Mouse (Mus musculus): ENCODE data around the gene Fbxl4.

Gene Fbxl4

GRCm38 (mm10) chr4:22476967-22477710 is 119.8 kb downstream of the Fbxl4 start:
- no peak for DNase-seq (ENCODE audit: low spot score)

GRCm38 (mm10) chr4:22477711-22478230 is 120.4 kb downstream of the Fbxl4 start:
- no peak for DNase-seq (ENCODE audit: low spot score)

GRCm38 (mm10) chr4:22478488-22479367 is 121.4 kb downstream of the Fbxl4 start:
- DNase-seq (ENCODE audit: low spot score), result no peak

DNA sequence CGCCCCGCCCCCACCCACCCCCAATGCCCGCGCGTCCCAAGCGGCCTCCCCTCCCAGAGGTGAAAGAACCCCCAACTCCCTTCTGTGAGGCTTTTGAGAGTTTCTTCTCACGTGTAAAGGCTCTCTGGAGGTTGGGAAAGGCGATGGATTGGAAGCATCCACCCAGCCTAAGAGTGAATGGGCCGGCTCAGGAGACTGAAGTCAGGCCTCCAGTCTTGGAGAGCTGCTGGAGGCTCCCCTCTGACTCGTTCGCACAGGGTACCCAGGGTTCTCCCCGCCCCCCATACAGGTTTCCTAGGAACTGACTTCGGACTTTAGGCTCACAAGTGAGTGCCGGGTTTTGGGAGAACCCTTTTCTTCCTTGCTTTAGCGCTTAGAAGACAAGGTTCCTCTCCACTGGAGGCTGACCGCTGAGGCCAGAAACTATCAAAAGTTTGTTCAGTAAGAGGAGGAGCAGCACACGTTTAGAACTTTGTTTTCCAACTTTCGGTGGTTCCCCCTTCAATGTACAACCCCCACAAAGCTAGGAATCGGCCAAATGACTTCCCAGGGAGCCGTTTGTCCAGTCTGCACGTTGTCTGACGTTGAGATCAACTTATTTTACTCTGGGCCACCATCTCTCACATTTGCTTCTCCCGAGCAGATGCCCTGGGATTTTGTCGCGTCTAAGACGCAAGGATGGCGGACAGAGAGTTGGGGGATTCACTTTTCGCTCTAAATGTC is 122.2 kb downstream of the Fbxl4 start:
- no peak for DNase-seq (ENCODE audit: low spot score)

GRCm38 (mm10) chr4:22480091-22480857 is 122.9 kb downstream of the Fbxl4 start:
- DNase-seq (ENCODE audit: low spot score), result no peak

- no peak for DNase-seq (ENCODE audit: low spot score)
These were observed 123.5 kb downstream of the Fbxl4 start for GRCm38 (mm10) chr4:22480858-22481205.

- no peak for DNase-seq (ENCODE audit: low spot score)
These were observed 124.8 kb downstream of the Fbxl4 start for GRCm38 (mm10) chr4:22482118-22482517.

DNA sequence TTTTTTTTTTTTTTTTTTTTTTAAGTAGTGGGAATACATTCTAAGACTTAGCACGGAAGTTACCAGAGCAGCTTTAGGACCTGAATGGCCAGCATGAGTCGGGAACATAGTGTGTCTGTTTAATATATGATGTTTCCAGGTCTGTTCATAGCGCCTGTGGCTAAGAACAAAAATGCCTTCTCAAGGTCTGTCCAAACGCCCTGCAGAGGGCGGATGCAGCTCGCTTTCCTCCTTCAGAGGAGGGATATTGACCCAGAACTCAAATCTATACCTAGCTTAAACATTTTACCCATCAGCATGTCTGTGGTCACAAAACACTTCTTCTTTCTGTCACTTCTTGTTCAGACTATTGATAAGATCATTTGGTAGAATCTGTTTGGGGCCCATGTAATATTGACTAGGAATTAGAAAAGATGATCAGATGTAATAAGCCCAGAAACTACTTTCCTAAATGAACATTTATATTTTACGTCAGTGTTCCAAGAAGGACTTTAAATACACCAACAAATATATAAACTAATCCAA is 125.5 kb downstream of the Fbxl4 start:
- DNase-seq (ENCODE audit: low spot score), result no peak

GRCm38 (mm10) chr4:22483548-22483947 is 126.2 kb downstream of the Fbxl4 start:
- no peak for DNase-seq (ENCODE audit: low spot score)

Data from yolk sac, embryonic 10.5 days (tissue).